Mouse (Mus musculus): Measurements from ENCODE around the gene Mrpl39.
A peak's percentile ranks its signal among the peaks of the same experiment; 100 is the strongest.

The Mrpl39 gene

GRCm38 (mm10) chr16:84735166-84736105 lies at the start of gene Mrpl39:
Gene Mrpl39 (minus strand): TSS chr16:84735742.
- peak; percentile 97 for DNase-seq (ENCODE audit: extremely low read depth, insufficient read length, low spot score)

- no peak for DNase-seq (ENCODE audit: extremely low read depth, insufficient read length, low spot score)
Measured at GRCm38 (mm10) chr16:84784966-84785365, 49.4 kb upstream of the Mrpl39 start.

GRCm38 (mm10) chr16:84783279-84783678 lies 47.7 kb upstream of the Mrpl39 start:
- peak; percentile 26 for DNase-seq (ENCODE audit: extremely low read depth, insufficient read length, low spot score)

GRCm38 (mm10) chr16:84779718-84780117 lies 44.2 kb upstream of the Mrpl39 start:
- DNase-seq (ENCODE audit: extremely low read depth, insufficient read length, low spot score): no peak

- no peak for DNase-seq (ENCODE audit: extremely low read depth, insufficient read length, low spot score)
Measured at GRCm38 (mm10) chr16:84778861-84779630, 43.5 kb upstream of the Mrpl39 start.

GRCm38 (mm10) chr16:84778431-84778830 lies 42.9 kb upstream of the Mrpl39 start:
- no peak for DNase-seq (ENCODE audit: extremely low read depth, insufficient read length, low spot score)

- DNase-seq (ENCODE audit: extremely low read depth, insufficient read length, low spot score): no peak
Measured at GRCm38 (mm10) chr16:84776089-84776784, 40.7 kb upstream of the Mrpl39 start.

- DNase-seq (ENCODE audit: extremely low read depth, insufficient read length, low spot score): no peak
Measured at GRCm38 (mm10) chr16:84775356-84775755, 39.8 kb upstream of the Mrpl39 start.

GRCm38 (mm10) chr16:84774761-84775231 lies 39.3 kb upstream of the Mrpl39 start:
- DNase-seq (ENCODE audit: extremely low read depth, insufficient read length, low spot score): no peak

GRCm38 (mm10) chr16:84774003-84774703 lies 38.6 kb upstream of the Mrpl39 start, which contains the start of gene Jam2:
Gene Jam2 (plus strand): TSS chr16:84774123.
- DNase-seq (ENCODE audit: extremely low read depth, insufficient read length, low spot score): no peak

- no peak for DNase-seq (ENCODE audit: extremely low read depth, insufficient read length, low spot score)
Measured at GRCm38 (mm10) chr16:84773268-84773861, 37.8 kb upstream of the Mrpl39 start.

GRCm38 (mm10) chr16:84772496-84773267 lies 37.1 kb upstream of the Mrpl39 start:
- DNase-seq (ENCODE audit: extremely low read depth, insufficient read length, low spot score): no peak

- DNase-seq (ENCODE audit: extremely low read depth, insufficient read length, low spot score): no peak
Measured at GRCm38 (mm10) chr16:84771461-84771860, 35.9 kb upstream of the Mrpl39 start.

GRCm38 (mm10) chr16:84770891-84771290 lies 35.3 kb upstream of the Mrpl39 start:
- no peak for DNase-seq (ENCODE audit: extremely low read depth, insufficient read length, low spot score)

- no peak for DNase-seq (ENCODE audit: extremely low read depth, insufficient read length, low spot score)
Measured at GRCm38 (mm10) chr16:84769619-84770464, 34.3 kb upstream of the Mrpl39 start.

GRCm38 (mm10) chr16:84769182-84769581 lies 33.6 kb upstream of the Mrpl39 start:
- DNase-seq (ENCODE audit: extremely low read depth, insufficient read length, low spot score): no peak

GRCm38 (mm10) chr16:84767956-84768355 lies 32.4 kb upstream of the Mrpl39 start:
- DNase-seq (ENCODE audit: extremely low read depth, insufficient read length, low spot score): no peak

- DNase-seq (ENCODE audit: extremely low read depth, insufficient read length, low spot score): no peak
Measured at GRCm38 (mm10) chr16:84745721-84746306, 10.3 kb upstream of the Mrpl39 start.

Data from 3134 (cell line).